Mouse (Mus musculus) hindbrain, embryonic 11.5 days (tissue): ENCODE measurements at regions not wholly inside any gene's neighbourhood (a gene's known extent, or its start where the extent isn't known, plus 50 kb on each side); places are given as distances from the start of the nearest gene placed in this dataset.

ENCODE experiments used
- ATAC-seq: fragments of 200-750 bp; cut with Nextera tagmentation; 2 replicates; pipeline ENCODE4 v1.8.0; 2017; ENCODE audit warnings: mild to moderate bottlenecking, moderate TSS enrichment, moderate library complexity; ENCODE audit not compliant: low FRiP score
- DNase-seq: peaks from one replicate; pipeline ENCODE4 v3.0.0-alpha.2; 2015; ENCODE audit warnings: low spot score
- H3K27ac ChIP-seq: fragments of 300-500 bp; sonication (generic); 2 replicates; pipeline ENCODE4 v1.5.1; 2014; ENCODE audit warnings: mild to moderate bottlenecking, low read depth, low read length
- H3K27me3 ChIP-seq: fragments of 300-500 bp; sonication (generic); 2 replicates; pipeline ENCODE4 v1.6.1; 2014; ENCODE audit warnings: mild to moderate bottlenecking, low read length, moderate library complexity, mixed read lengths; ENCODE audit not compliant: control insufficient read depth, insufficient read depth
- H3K36me3 ChIP-seq: fragments of 300-500 bp; sonication (generic); 2 replicates; pipeline ENCODE4 v1.6.1; 2014; ENCODE audit warnings: mild to moderate bottlenecking, low read length, moderate library complexity, mixed read lengths; ENCODE audit not compliant: control insufficient read depth, insufficient read depth
- H3K4me1 ChIP-seq: fragments of 300-500 bp; sonication (generic); replicated peaks from 2 replicates; pipeline ENCODE4 v1.6.1; 2014; ENCODE audit warnings: low read length, mixed read lengths; ENCODE audit not compliant: control insufficient read depth, insufficient read depth
- H3K4me2 ChIP-seq: fragments of 300-500 bp; sonication (generic); replicated peaks from 2 replicates; pipeline ENCODE4 v1.6.1; 2014; ENCODE audit warnings: mild to moderate bottlenecking, low read depth, low read length
- H3K4me3 ChIP-seq: fragments of 300-500 bp; sonication (generic); 2 replicates; pipeline ENCODE4 v1.5.1; 2014; ENCODE audit warnings: low read depth, low read length
- H3K9ac ChIP-seq: fragments of 300-500 bp; sonication (generic); 2 replicates; pipeline ENCODE4 v1.6.1; 2014; ENCODE audit warnings: low read depth, low read length
- H3K9me3 ChIP-seq: fragments of 300-500 bp; sonication (generic); 2 replicates; pipeline ENCODE4 v1.6.1; 2016; ENCODE audit warnings: low read length; ENCODE audit not compliant: control insufficient read depth
- WGBS: fragments of 180-500 bp; shearing (Covaris S2); extraction: QIAGEN DNeasy Blood & Tissue Kit; methylation state at CpG from one replicate; pipeline ENCODE4 v1.1.7; 2014; 5-methylcytosine and 5-hydroxymethylcytosine counted together

- Histone ChIP-seq H3K4me1 (no peaks in the 10 kb centered on the region), H3K9ac (no peak overlapping the region), H3K4me3 (no peak overlapping the region), H3K36me3 (no peaks in the 10 kb centered on the region), H3K27me3 (no peaks in the 10 kb centered on the region), H3K9me3 (no peaks in the 10 kb centered on the region), H3K27ac (no peak overlapping the region), H3K4me2 (no peak overlapping the region)
- no peak for ATAC-seq
- 86% methylated on average over 3 of the region's 3 CpGs for WGBS
- no peak for DNase-seq
Measured at GRCm38 (mm10) chr5:46059910-46060309, 202.5 kb upstream of the Lcorl start.

GRCm38 (mm10) chr5:46054850-46055249 lies 197.4 kb upstream of the Lcorl start:
- Histone ChIP-seq H3K36me3 (no peaks in the 10 kb centered on the region), H3K9ac (no peak overlapping the region), H3K4me3 (no peak overlapping the region), H3K27me3 (no peaks in the 10 kb centered on the region), H3K27ac (no peak overlapping the region), H3K4me1 (no peaks in the 10 kb centered on the region), H3K4me2 (no peak overlapping the region), H3K9me3 (no peaks in the 10 kb centered on the region)
- ATAC-seq (no peak), DNase-seq (no peak)
- 96% methylated on average over 2 of the region's 2 CpGs for WGBS

GRCm38 (mm10) chr5:46042684-46043348 lies 185.4 kb upstream of the Lcorl start:
- Histone ChIP-seq H3K27ac (no peak overlapping the region), H3K9me3 (no peaks in the 10 kb centered on the region), H3K4me2 (no peak overlapping the region), H3K27me3 (no peaks in the 10 kb centered on the region), H3K4me1 (no peaks in the 10 kb centered on the region), H3K36me3 (no peaks in the 10 kb centered on the region), H3K9ac (no peak overlapping the region), H3K4me3 (no peak overlapping the region)
- 85% methylated on average over 6 of the region's 6 CpGs for WGBS
- ATAC-seq (no peak), DNase-seq (no peak)

DNA sequence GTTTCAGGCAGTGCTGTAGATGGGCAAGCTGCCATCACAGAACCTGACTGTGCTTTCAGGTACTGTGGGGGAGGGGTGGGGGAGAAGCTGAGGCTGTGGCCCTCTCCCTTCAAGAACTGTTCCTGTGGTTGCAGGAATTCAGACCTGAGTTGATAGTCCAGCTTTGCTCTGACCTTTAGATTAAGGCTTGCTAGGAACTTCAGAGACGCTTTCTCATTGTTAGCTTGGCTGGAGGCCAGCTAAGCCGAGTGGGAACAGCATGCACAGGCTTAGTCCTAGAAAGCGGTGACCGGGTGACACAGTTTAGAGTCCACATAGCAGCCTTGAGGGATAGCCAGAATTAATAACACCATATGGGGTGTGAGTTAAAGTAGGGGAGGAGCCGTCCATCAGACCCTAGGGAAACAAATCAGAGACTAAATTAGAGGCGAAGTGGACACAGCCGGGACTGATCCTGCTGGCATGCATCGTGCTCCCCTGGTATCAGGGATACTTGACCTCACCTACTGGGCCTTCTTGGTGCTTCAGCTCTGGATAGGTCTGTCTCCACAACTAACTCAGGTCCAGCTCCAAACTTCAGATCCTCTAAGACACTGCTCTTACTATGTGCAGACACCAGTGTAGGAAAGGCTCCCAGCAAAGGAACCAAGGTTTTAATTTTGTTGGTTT lies 175.7 kb upstream of the Lcorl start:
- Histone ChIP-seq H3K9ac (no peak overlapping the region), H3K4me3 (no peak overlapping the region), H3K27me3 (no peaks in the 10 kb centered on the region), H3K4me1 (no peaks in the 10 kb centered on the region), H3K4me2 (no peak overlapping the region), H3K36me3 (no peaks in the 10 kb centered on the region), H3K27ac (no peak overlapping the region), H3K9me3 (no peaks in the 10 kb centered on the region)
- WGBS: 71% methylated on average over 8 of the region's 8 CpGs
- DNase-seq: no peak
- ATAC-seq: peak; percentile 27; the same call in 1 of the 2 replicates

DNA sequence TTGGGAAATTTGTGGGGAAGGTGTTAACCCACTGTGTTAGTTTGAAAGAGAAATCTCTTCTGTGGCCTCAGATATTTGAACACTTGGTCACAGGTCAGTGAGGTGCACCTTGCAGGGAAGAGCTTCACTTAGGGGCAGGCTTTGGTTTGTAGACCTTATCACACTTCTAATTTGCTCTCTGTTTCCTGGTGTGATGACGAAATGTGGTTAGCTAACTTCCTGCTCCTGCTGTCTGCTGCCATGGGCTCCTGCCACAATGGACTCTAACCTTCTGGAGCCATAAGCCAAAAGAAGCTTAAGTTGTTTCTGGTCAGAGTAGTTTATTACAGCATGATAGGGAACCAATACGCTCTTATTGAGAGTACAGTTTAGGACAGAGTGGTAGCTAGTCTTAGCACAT lies 174.8 kb upstream of the Lcorl start:
- WGBS: 88% methylated on average over 2 of the region's 2 CpGs
- no peak overlapping the region for H3K27ac ChIP-seq
- H3K4me2 ChIP-seq: no peak overlapping the region
- no peak overlapping the region for H3K9ac ChIP-seq
- H3K9me3 ChIP-seq: no peaks in the 10 kb centered on the region
- no peak for ATAC-seq
- H3K27me3 ChIP-seq: no peaks in the 10 kb centered on the region
- no peak overlapping the region for H3K4me3 ChIP-seq
- H3K36me3 ChIP-seq: no peaks in the 10 kb centered on the region
- DNase-seq: no peak
- H3K4me1 ChIP-seq: no peaks in the 10 kb centered on the region

DNA sequence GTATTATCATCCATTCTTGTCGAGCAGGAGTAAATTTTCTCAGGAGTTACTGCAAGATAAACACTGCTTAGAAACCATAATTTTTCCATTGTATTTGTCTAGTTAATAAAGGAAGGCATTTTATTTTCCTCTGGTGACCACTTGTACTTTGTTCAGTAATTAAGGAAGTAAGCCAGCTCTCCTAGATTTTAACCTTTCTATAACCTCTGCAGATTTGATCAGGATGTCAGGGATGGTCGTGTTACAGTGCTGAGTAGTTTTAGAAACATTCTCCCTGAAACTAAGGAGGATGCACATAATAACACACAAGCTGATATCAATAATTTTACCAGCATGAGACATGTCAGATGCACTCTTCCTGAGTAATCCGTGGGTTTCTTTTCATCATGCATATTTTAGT lies 166.7 kb upstream of the Lcorl start:
- Histone ChIP-seq H3K9ac (no peak overlapping the region), H3K27ac (no peak overlapping the region), H3K36me3 (no peaks in the 10 kb centered on the region), H3K4me2 (no peak overlapping the region), H3K4me1 (no peaks in the 10 kb centered on the region), H3K9me3 (no peaks in the 10 kb centered on the region), H3K27me3 (no peaks in the 10 kb centered on the region), H3K4me3 (no peak overlapping the region)
- ATAC-seq: no peak
- WGBS: 63% methylated on average over 3 of the region's 3 CpGs
- DNase-seq: no peak

DNA sequence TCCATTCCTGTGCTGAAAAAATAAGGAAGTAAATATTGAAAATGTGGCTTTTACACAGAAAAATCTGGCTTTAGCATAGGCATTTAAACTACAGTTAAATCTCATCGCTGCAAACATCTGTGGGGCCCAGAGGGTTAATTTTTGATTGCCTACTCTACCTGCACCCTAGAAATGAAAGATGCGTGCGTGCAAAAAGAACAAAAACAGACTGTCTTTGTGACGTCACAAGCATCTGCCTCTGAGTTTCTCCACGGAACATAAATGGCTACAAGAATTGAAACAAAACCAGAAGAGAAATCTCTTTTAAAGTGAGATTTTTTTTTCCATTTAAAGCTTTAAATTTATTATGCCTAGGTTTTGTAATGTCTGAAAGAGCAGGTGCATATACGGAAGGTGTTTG lies 166.0 kb upstream of the Lcorl start:
- H3K27me3 ChIP-seq: no peaks in the 10 kb centered on the region
- no peak overlapping the region for H3K4me3 ChIP-seq
- H3K4me2 ChIP-seq: no peak overlapping the region
- no peaks in the 10 kb centered on the region for H3K36me3 ChIP-seq
- WGBS: 80% methylated on average over 6 of the region's 6 CpGs
- no peak overlapping the region for H3K9ac ChIP-seq
- ATAC-seq (no peak), DNase-seq (no peak)
- no peaks in the 10 kb centered on the region for H3K9me3 ChIP-seq
- no peaks in the 10 kb centered on the region for H3K4me1 ChIP-seq
- no peak overlapping the region for H3K27ac ChIP-seq

- Histone ChIP-seq H3K4me2 (no peak overlapping the region), H3K27me3 (no peaks in the 10 kb centered on the region), H3K4me1 (no peaks in the 10 kb centered on the region), H3K9ac (no peak overlapping the region), H3K4me3 (no peak overlapping the region), H3K27ac (no peak overlapping the region), H3K9me3 (no peaks in the 10 kb centered on the region), H3K36me3 (no peaks in the 10 kb centered on the region)
- ATAC-seq (no peak), DNase-seq (no peak)
- WGBS: 74% methylated on average over 7 of the region's 7 CpGs
Measured at GRCm38 (mm10) chr5:46022047-46022422, 164.6 kb upstream of the Lcorl start.

- Histone ChIP-seq H3K27ac (no peak overlapping the region), H3K27me3 (no peaks in the 10 kb centered on the region), H3K4me1 (no peaks in the 10 kb centered on the region), H3K4me2 (no peak overlapping the region), H3K36me3 (no peaks in the 10 kb centered on the region), H3K9ac (no peak overlapping the region), H3K9me3 (no peaks in the 10 kb centered on the region), H3K4me3 (no peak overlapping the region)
- no peak for DNase-seq
- WGBS: 74% methylated on average over 2 of the region's 2 CpGs
- no peak for ATAC-seq
Measured at GRCm38 (mm10) chr5:46021398-46022046, 164.1 kb upstream of the Lcorl start.
